Mouse (Mus musculus): Measurements from ENCODE around the gene Atp6v1c2. TPM values are rescaled to one million over a fixed set of nuclear protein-coding genes. Genes with fewer than 3 reads are reported as not detected.

The Atp6v1c2 gene
- polyA plus RNA-seq, 2 experiments: 0.09 to 0.19 TPM

DNA sequence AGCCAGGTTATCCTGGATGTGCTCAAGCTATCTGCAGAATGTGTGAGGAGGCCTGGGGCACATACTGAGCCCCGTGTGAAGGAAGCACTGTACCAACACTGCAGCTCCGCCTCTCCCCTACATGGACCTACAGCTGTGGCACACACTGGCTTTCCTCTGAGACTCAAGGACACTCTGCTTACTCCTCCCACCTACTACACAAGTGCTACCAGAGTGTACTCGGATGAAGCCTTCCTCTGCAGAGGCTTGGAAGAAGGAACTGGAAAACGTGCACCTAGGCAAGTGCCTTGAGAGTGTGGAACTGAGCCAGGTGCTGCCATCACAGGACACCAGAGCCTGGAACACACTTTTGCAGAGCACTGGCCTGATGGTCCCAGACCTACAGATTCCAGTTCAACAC lies 38.6 kb downstream of the Atp6v1c2 start:
- Histone ChIP-seq H3K27me3 (ENCODE audit: control insufficient read depth, insufficient read depth, low read length) (no peaks in the 10 kb centered on the region), H3K9ac (ENCODE audit: low read depth, low read length, severe bottlenecking) (no peak overlapping the region), H3K4me2 (replicated peaks; ENCODE audit: low read depth, low read length, severe bottlenecking) (no peak overlapping the region), H3K9me3 (ENCODE audit: control insufficient read depth, low read length) (no peaks in the 10 kb centered on the region), H3K27ac (replicated peaks; ENCODE audit: low read depth, low read length) (no peak overlapping the region), H3K4me3 (replicated peaks; ENCODE audit: low read length) (no peak overlapping the region), H3K36me3 (ENCODE audit: control insufficient read depth, insufficient read depth, low read length) (peaks cover 6% of the 10 kb centered on the region), H3K4me1 (ENCODE audit: control insufficient read depth, insufficient read depth, low read length) (0 out of 2 replicates have a peak, but pooled peaks cover 2% of the 10 kb centered on the region)
- WGBS: 59% methylated on average over 4 of the region's 4 CpGs
- DNase-seq (ENCODE audit: low spot score) (no peak), ATAC-seq (ENCODE audit: low FRiP score, low read depth) (no peak)
- TF ChIP-seq POLR2A (IDR thresholded peaks at IDR 0.05; ENCODE audit: borderline replicate concordance, extremely low read depth, insufficient read depth, insufficient read length): no peak

DNA sequence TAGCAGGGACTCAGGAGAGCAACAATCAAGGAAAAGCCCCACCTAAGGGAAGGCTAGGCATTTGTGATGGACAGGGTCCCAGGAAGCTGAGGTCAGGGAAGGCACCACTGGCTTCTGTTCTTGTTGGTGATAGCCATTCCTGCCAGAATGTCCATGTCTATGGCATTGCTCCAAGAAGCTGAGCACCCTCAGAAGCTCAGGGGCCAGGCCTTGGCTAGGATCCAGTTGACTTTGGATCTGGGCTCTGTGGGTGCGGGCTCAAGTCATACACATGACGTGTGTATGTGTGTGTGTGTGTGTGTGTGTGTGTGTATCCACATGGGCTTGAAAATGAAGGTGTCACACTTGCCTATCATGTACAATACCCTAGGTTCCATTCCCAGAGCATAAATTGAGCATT lies 39.2 kb downstream of the Atp6v1c2 start:
- ATAC-seq (ENCODE audit: low FRiP score, low read depth): no peak
- WGBS: 86% methylated on average over 2 of the region's 2 CpGs
- H3K4me3 ChIP-seq (replicated peaks; ENCODE audit: low read length): no peak overlapping the region
- H3K36me3 ChIP-seq (ENCODE audit: control insufficient read depth, insufficient read depth, low read length): peaks cover 13% of the 10 kb centered on the region
- 0 out of 2 replicates have a peak, but pooled peaks cover 2% of the 10 kb centered on the region for H3K4me1 ChIP-seq (ENCODE audit: control insufficient read depth, insufficient read depth, low read length)
- no peak for TF ChIP-seq POLR2A (IDR thresholded peaks at IDR 0.05; ENCODE audit: borderline replicate concordance, extremely low read depth, insufficient read depth, insufficient read length)
- H3K27me3 ChIP-seq (ENCODE audit: control insufficient read depth, insufficient read depth, low read length): no peaks in the 10 kb centered on the region
- DNase-seq (ENCODE audit: low spot score): no peak
- no peak overlapping the region for H3K4me2 ChIP-seq (replicated peaks; ENCODE audit: low read depth, low read length, severe bottlenecking)
- no peaks in the 10 kb centered on the region for H3K9me3 ChIP-seq (ENCODE audit: control insufficient read depth, low read length)
- no peak overlapping the region for H3K9ac ChIP-seq (ENCODE audit: low read depth, low read length, severe bottlenecking)
- no peak overlapping the region for H3K27ac ChIP-seq (replicated peaks; ENCODE audit: low read depth, low read length)

DNA sequence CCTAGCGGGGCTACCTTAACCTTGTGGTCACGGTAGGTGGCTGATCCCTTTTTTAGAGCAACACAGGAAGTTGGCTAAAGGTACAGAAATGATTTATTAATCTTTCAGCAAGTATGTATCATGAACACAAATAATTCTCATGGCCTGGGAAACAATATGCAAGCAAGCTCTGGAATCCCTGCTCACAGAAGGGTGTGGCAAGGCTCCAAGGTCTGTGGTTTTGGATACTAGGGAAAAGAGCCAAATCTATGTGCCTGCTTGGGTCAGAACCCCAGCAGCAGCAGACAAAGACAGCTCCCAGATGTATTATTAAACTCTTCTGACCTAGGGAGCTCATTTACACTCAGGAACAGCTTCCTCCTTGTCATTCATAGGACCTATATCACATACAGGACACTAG lies 40.1 kb downstream of the Atp6v1c2 start:
- no peak overlapping the region for H3K4me3 ChIP-seq (replicated peaks; ENCODE audit: low read length)
- no peak overlapping the region for H3K4me2 ChIP-seq (replicated peaks; ENCODE audit: low read depth, low read length, severe bottlenecking)
- H3K27me3 ChIP-seq (ENCODE audit: control insufficient read depth, insufficient read depth, low read length): no peaks in the 10 kb centered on the region
- no peak overlapping the region for H3K27ac ChIP-seq (replicated peaks; ENCODE audit: low read depth, low read length)
- 0 out of 2 replicates have a peak, but pooled peaks cover 2% of the 10 kb centered on the region for H3K4me1 ChIP-seq (ENCODE audit: control insufficient read depth, insufficient read depth, low read length)
- TF ChIP-seq POLR2A (IDR thresholded peaks at IDR 0.05; ENCODE audit: borderline replicate concordance, extremely low read depth, insufficient read depth, insufficient read length): no peak
- H3K9me3 ChIP-seq (ENCODE audit: control insufficient read depth, low read length): no peaks in the 10 kb centered on the region
- H3K36me3 ChIP-seq (ENCODE audit: control insufficient read depth, insufficient read depth, low read length): peaks cover 21% of the 10 kb centered on the region
- no peak overlapping the region for H3K9ac ChIP-seq (ENCODE audit: low read depth, low read length, severe bottlenecking)
- 52% methylated on average over 2 of the region's 2 CpGs for WGBS
- ATAC-seq (ENCODE audit: low FRiP score, low read depth) (no peak), DNase-seq (ENCODE audit: low spot score) (peak; percentile 14)

DNA sequence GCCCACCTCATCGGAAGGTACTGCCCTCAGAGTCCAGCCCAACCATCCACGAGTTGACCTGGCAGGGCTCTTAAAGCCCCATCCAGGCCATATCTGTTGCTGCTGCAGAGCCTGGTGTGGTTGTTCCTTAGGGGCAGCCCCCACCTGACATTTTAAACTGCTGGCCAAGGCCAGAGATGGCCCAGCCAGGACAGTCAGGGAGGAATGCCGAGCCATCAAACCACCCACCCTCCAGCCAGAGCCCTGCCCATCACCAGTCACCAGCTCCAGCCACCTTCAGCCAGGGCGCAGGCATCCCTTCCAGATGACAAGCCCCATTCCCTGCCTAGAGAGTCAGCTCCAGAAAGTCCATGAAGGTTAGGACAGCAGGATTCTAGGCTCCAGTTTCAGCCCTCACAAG lies 40.7 kb downstream of the Atp6v1c2 start:
- ATAC-seq (ENCODE audit: low FRiP score, low read depth) (no peak), DNase-seq (ENCODE audit: low spot score) (no peak)
- no peak overlapping the region for H3K4me2 ChIP-seq (replicated peaks; ENCODE audit: low read depth, low read length, severe bottlenecking)
- no peaks in the 10 kb centered on the region for H3K27me3 ChIP-seq (ENCODE audit: control insufficient read depth, insufficient read depth, low read length)
- peaks cover 27% of the 10 kb centered on the region for H3K36me3 ChIP-seq (ENCODE audit: control insufficient read depth, insufficient read depth, low read length)
- no peaks in the 10 kb centered on the region for H3K9me3 ChIP-seq (ENCODE audit: control insufficient read depth, low read length)
- H3K9ac ChIP-seq (ENCODE audit: low read depth, low read length, severe bottlenecking): no peak overlapping the region
- no peak for TF ChIP-seq POLR2A (IDR thresholded peaks at IDR 0.05; ENCODE audit: borderline replicate concordance, extremely low read depth, insufficient read depth, insufficient read length)
- WGBS: 72% methylated on average over 3 of the region's 4 CpGs
- H3K4me3 ChIP-seq (replicated peaks; ENCODE audit: low read length): no peak overlapping the region
- H3K4me1 ChIP-seq (ENCODE audit: control insufficient read depth, insufficient read depth, low read length): 0 out of 2 replicates have a peak, but pooled peaks cover 2% of the 10 kb centered on the region
- H3K27ac ChIP-seq (replicated peaks; ENCODE audit: low read depth, low read length): no peak overlapping the region

DNA sequence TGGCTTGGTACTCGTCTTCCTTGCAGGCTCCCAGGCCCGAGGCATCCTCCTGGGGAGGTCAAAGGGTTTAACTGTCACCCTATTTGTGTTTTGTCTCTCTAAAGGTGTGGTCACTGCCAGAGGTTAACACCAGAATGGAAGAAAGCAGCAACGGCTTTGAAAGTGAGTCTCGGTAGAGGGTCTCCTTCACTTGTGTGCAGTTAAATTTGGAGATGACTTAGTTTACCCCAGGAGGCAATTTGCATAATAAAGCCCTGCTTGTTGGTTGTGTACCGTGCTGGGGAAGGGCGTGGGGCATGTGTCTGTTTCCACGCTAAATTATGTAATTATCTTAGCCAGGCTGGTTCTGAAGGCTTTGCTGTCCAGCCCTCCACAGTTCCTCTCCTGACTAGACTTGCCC lies 55.3 kb downstream of the Atp6v1c2 start:
- no peaks in the 10 kb centered on the region for H3K27me3 ChIP-seq (ENCODE audit: control insufficient read depth, insufficient read depth, low read length)
- peaks cover 96% of the 10 kb centered on the region for H3K36me3 ChIP-seq (ENCODE audit: control insufficient read depth, insufficient read depth, low read length)
- no peak for ATAC-seq (ENCODE audit: low FRiP score, low read depth)
- 78% methylated on average over 7 of the region's 7 CpGs for whole genome bisulfite sequencing
- peaks cover 14% of the 10 kb centered on the region for H3K4me1 ChIP-seq (ENCODE audit: control insufficient read depth, insufficient read depth, low read length)
- H3K4me2 ChIP-seq (replicated peaks; ENCODE audit: low read depth, low read length, severe bottlenecking): no peak overlapping the region
- no peak for TF ChIP-seq POLR2A (IDR thresholded peaks at IDR 0.05; ENCODE audit: borderline replicate concordance, extremely low read depth, insufficient read depth, insufficient read length)
- H3K4me3 ChIP-seq (replicated peaks; ENCODE audit: low read length): no peak overlapping the region
- H3K9ac ChIP-seq (ENCODE audit: low read depth, low read length, severe bottlenecking): no peak overlapping the region
- no peaks in the 10 kb centered on the region for H3K9me3 ChIP-seq (ENCODE audit: control insufficient read depth, low read length)
- H3K27ac ChIP-seq (replicated peaks; ENCODE audit: low read depth, low read length): no peak overlapping the region
- DNase-seq (ENCODE audit: low spot score): no peak

DNA sequence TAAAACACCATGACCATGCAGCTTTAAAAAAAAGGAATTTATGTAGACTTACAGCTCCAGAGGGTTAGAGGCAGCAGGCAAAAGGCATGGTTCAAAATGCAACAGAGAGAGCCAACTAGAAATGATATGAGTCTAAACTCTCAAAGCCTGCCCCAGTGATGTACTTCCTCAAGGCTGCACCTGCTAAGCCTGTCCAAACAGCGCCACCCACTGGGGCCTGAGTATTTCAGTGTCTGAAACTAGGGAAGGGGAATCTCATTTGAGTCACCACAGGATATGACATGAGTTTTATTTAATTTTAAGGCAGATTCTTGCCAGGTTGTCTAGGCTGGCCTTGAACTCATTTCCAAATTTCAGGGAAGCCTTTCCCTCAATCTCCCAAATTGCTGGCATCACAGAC lies 57.9 kb downstream of the Atp6v1c2 start:
- TF ChIP-seq POLR2A (IDR thresholded peaks at IDR 0.05; ENCODE audit: borderline replicate concordance, extremely low read depth, insufficient read depth, insufficient read length): no peak
- WGBS: 65% methylated on average over 1 of the region's 1 CpGs
- H3K36me3 ChIP-seq (ENCODE audit: control insufficient read depth, insufficient read depth, low read length): peaks cover 74% of the 10 kb centered on the region
- H3K4me2 ChIP-seq (replicated peaks; ENCODE audit: low read depth, low read length, severe bottlenecking): no peak overlapping the region
- H3K4me1 ChIP-seq (ENCODE audit: control insufficient read depth, insufficient read depth, low read length): peaks cover 24% of the 10 kb centered on the region
- DNase-seq (ENCODE audit: low spot score) (no peak), ATAC-seq (ENCODE audit: low FRiP score, low read depth) (no peak)
- no peak overlapping the region for H3K4me3 ChIP-seq (replicated peaks; ENCODE audit: low read length)
- H3K27ac ChIP-seq (replicated peaks; ENCODE audit: low read depth, low read length): no peak overlapping the region
- H3K9ac ChIP-seq (ENCODE audit: low read depth, low read length, severe bottlenecking): no peak overlapping the region
- H3K9me3 ChIP-seq (ENCODE audit: control insufficient read depth, low read length): no peaks in the 10 kb centered on the region
- no peaks in the 10 kb centered on the region for H3K27me3 ChIP-seq (ENCODE audit: control insufficient read depth, insufficient read depth, low read length)
